Comparison of ENCODE assay signal across 18 mouse cellular contexts in genomic region chr7:118274169-118274568, GRCm38 (mm10).
"Had no signal": no experiment of that assay in that cellular context is flagged by ENCODE, and none has a peak within 500 bp of the region (broad histone marks: within the 10 kb centered on the region; RNA-seq: fewer than 3 reads in every experiment).

No protein-coding gene starts in this region.

- H3K27me3 ChIP-seq: liver, embryonic 13.5 days; midbrain, embryonic 12.5 days; stomach, embryonic 15.5 days had no signal

- ATAC-seq: midbrain, embryonic 16.5 days had no signal

- H3K4me3 ChIP-seq: left cerebral cortex, adult 2 months; liver, embryonic 13.5 days; midbrain, embryonic 12.5 days; myocyte; neural tube, embryonic 13.5 days; stomach, embryonic 15.5 days had no signal

- H3K4me1 ChIP-seq: liver, embryonic 13.5 days; neural tube, embryonic 13.5 days; stomach, embryonic 15.5 days had no signal

- H3K36me3 ChIP-seq: liver, embryonic 13.5 days; midbrain, embryonic 12.5 days; neural tube, embryonic 13.5 days; stomach, embryonic 15.5 days had no signal

- H3K9ac ChIP-seq: liver, embryonic 13.5 days; midbrain, embryonic 12.5 days; neural tube, embryonic 13.5 days; stomach, embryonic 15.5 days had no signal

- H3K4me2 ChIP-seq: liver, embryonic 13.5 days; midbrain, embryonic 12.5 days; neural tube, embryonic 13.5 days; stomach, embryonic 15.5 days had no signal

- H3K27ac ChIP-seq: left cerebral cortex, adult 2 months; liver, embryonic 13.5 days; midbrain, embryonic 12.5 days; neural tube, embryonic 13.5 days; stomach, embryonic 15.5 days had no signal

- DNase-seq: kidney, adult 18-20 months; kidney, adult 9 months; kidney, postnatal 10 days; kidney, postnatal 36 days; layer of hippocampus, postnatal 36 days; liver, embryonic 13.5 days; lung, adult 2 months; lung, postnatal 14 days; lung, postnatal 4 days; retina, postnatal 1 day; right cerebral cortex, postnatal 25 days; spleen, adult 18-20 months had no signal

- H3K9me3 ChIP-seq: liver, embryonic 13.5 days; midbrain, embryonic 12.5 days; neural tube, embryonic 13.5 days; stomach, embryonic 15.5 days had no signal
